Mouse (Mus musculus): ENCODE results near the gene Chp1. TPM values are rescaled to one million over a fixed set of nuclear protein-coding genes. Genes with fewer than 3 reads are reported as not detected.

Chp1 gene
- polyA plus RNA-seq, 1 experiment from 2014 or later = 67.7 TPM

- H3K4me2 ChIP-seq (replicated peaks; ENCODE audit: low read depth, low read length) = peak overlapping the region; percentile 63
- no peak overlapping the region for H3K27ac ChIP-seq (ENCODE audit: low read length)
- H3K27me3 ChIP-seq (ENCODE audit: control insufficient read depth, insufficient read depth, low read length) = no peaks in the 10 kb centered on the region
- no peaks in the 10 kb centered on the region for H3K36me3 ChIP-seq (ENCODE audit: control insufficient read depth, insufficient read depth, low read length)
- peaks cover 8% of the 10 kb centered on the region; the same call in 1 of the 2 replicates for H3K4me1 ChIP-seq (ENCODE audit: control insufficient read depth, insufficient read depth, low read length)
- WGBS = 56% methylated on average over 5 of the region's 5 CpGs
- H3K9ac ChIP-seq (replicated peaks; ENCODE audit: low read depth, low read length) = peak overlapping the region; percentile 47; the same call in 1 of the 2 replicates
- peak overlapping the region; percentile 64 for H3K4me3 ChIP-seq (ENCODE audit: low read depth, low read length)
- ATAC-seq (ENCODE audit: insufficient number of reproducible peaks, insufficient read depth, low FRiP score, low read depth) = no peak
- H3K9me3 ChIP-seq (ENCODE audit: control insufficient read depth, low read depth, low read length) = no peaks in the 10 kb centered on the region
Measured at GRCm38 (mm10) chr2:119548691-119549090, 1.2 kb downstream of the Chp1 start.

- WGBS = 75% methylated on average over 2 of the region's 2 CpGs
- ATAC-seq (ENCODE audit: insufficient number of reproducible peaks, insufficient read depth, low FRiP score, low read depth) = no peak
- Histone ChIP-seq H3K4me3 (ENCODE audit: low read depth, low read length) (no peak overlapping the region), H3K27ac (ENCODE audit: low read length) (no peak overlapping the region), H3K27me3 (ENCODE audit: control insufficient read depth, insufficient read depth, low read length) (no peaks in the 10 kb centered on the region), H3K4me1 (ENCODE audit: control insufficient read depth, insufficient read depth, low read length) (peaks cover 8% of the 10 kb centered on the region; the same call in 1 of the 2 replicates), H3K9me3 (ENCODE audit: control insufficient read depth, low read depth, low read length) (no peaks in the 10 kb centered on the region), H3K4me2 (replicated peaks; ENCODE audit: low read depth, low read length) (no peak overlapping the region), H3K36me3 (ENCODE audit: control insufficient read depth, insufficient read depth, low read length) (no peaks in the 10 kb centered on the region), H3K9ac (replicated peaks; ENCODE audit: low read depth, low read length) (no peak overlapping the region)
Measured at GRCm38 (mm10) chr2:119549678-119550077, 2.2 kb downstream of the Chp1 start.

GRCm38 (mm10) chr2:119558039-119558438 lies 10.5 kb downstream of the Chp1 start:
- H3K9me3 ChIP-seq (ENCODE audit: control insufficient read depth, low read depth, low read length) = no peaks in the 10 kb centered on the region
- 0 out of 2 replicates have a peak, but pooled peaks cover 5% of the 10 kb centered on the region for H3K4me1 ChIP-seq (ENCODE audit: control insufficient read depth, insufficient read depth, low read length)
- no peak overlapping the region for H3K9ac ChIP-seq (replicated peaks; ENCODE audit: low read depth, low read length)
- WGBS = 86% methylated on average over 3 of the region's 3 CpGs
- H3K27ac ChIP-seq (ENCODE audit: low read length) = no peak overlapping the region
- H3K27me3 ChIP-seq (ENCODE audit: control insufficient read depth, insufficient read depth, low read length) = no peaks in the 10 kb centered on the region
- H3K4me2 ChIP-seq (replicated peaks; ENCODE audit: low read depth, low read length) = no peak overlapping the region
- ATAC-seq (ENCODE audit: insufficient number of reproducible peaks, insufficient read depth, low FRiP score, low read depth) = no peak
- no peaks in the 10 kb centered on the region for H3K36me3 ChIP-seq (ENCODE audit: control insufficient read depth, insufficient read depth, low read length)
- no peak overlapping the region for H3K4me3 ChIP-seq (ENCODE audit: low read depth, low read length)

DNA sequence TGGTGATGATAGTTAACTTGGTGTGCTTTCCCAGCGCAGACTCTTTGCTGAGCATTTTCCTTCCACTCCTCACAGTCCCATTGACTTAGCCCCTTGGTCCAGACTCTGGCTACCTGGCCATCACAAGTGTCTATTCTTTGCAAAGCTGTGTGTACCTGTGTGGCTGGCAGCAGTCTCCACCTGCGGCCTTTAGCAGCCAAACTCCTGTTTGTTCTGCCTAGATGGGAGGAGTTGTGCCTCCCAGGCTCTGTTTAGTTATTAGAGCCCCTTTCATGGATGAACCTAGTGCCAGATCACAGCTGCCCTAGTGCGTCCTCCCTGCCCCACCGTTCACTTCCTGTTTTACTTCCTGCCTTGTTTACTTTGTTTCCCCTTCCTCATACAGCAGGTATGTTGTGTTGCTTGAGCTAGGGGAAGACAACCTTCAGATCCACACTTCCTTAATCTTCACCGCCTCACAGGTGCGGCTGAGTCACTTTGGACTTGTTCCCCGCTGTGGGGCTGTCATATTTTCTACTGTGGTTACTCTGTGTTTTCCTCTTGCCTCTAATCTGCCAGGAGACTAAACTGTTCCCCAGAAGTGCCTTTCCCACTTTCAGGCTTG lies 11.3 kb downstream of the Chp1 start:
- ATAC-seq (ENCODE audit: insufficient number of reproducible peaks, insufficient read depth, low FRiP score, low read depth) = no peak
- Histone ChIP-seq H3K27me3 (ENCODE audit: control insufficient read depth, insufficient read depth, low read length) (no peaks in the 10 kb centered on the region), H3K4me3 (ENCODE audit: low read depth, low read length) (no peak overlapping the region), H3K36me3 (ENCODE audit: control insufficient read depth, insufficient read depth, low read length) (peaks cover 5% of the 10 kb centered on the region), H3K27ac (ENCODE audit: low read length) (no peak overlapping the region), H3K9ac (replicated peaks; ENCODE audit: low read depth, low read length) (no peak overlapping the region), H3K9me3 (ENCODE audit: control insufficient read depth, low read depth, low read length) (no peaks in the 10 kb centered on the region), H3K4me2 (replicated peaks; ENCODE audit: low read depth, low read length) (no peak overlapping the region), H3K4me1 (ENCODE audit: control insufficient read depth, insufficient read depth, low read length) (0 out of 2 replicates have a peak, but pooled peaks cover 5% of the 10 kb centered on the region)
- WGBS = 55% methylated on average over 7 of the region's 7 CpGs

GRCm38 (mm10) chr2:119561794-119562193 lies 14.3 kb downstream of the Chp1 start:
- Histone ChIP-seq H3K27me3 (ENCODE audit: control insufficient read depth, insufficient read depth, low read length) (no peaks in the 10 kb centered on the region), H3K9me3 (ENCODE audit: control insufficient read depth, low read depth, low read length) (no peaks in the 10 kb centered on the region), H3K4me1 (ENCODE audit: control insufficient read depth, insufficient read depth, low read length) (0 out of 2 replicates have a peak, but pooled peaks cover 5% of the 10 kb centered on the region), H3K27ac (ENCODE audit: low read length) (no peak overlapping the region), H3K4me3 (ENCODE audit: low read depth, low read length) (no peak overlapping the region), H3K9ac (replicated peaks; ENCODE audit: low read depth, low read length) (no peak overlapping the region), H3K4me2 (replicated peaks; ENCODE audit: low read depth, low read length) (no peak overlapping the region), H3K36me3 (ENCODE audit: control insufficient read depth, insufficient read depth, low read length) (peaks cover 9% of the 10 kb centered on the region)
- WGBS = 77% methylated on average over 3 of the region's 3 CpGs
- no peak for ATAC-seq (ENCODE audit: insufficient number of reproducible peaks, insufficient read depth, low FRiP score, low read depth)

- no peak for ATAC-seq (ENCODE audit: insufficient number of reproducible peaks, insufficient read depth, low FRiP score, low read depth)
- H3K4me1 ChIP-seq (ENCODE audit: control insufficient read depth, insufficient read depth, low read length) = no peaks in the 10 kb centered on the region
- 80% methylated on average over 4 of the region's 4 CpGs for WGBS
- no peak overlapping the region for H3K4me2 ChIP-seq (replicated peaks; ENCODE audit: low read depth, low read length)
- H3K36me3 ChIP-seq (ENCODE audit: control insufficient read depth, insufficient read depth, low read length) = peaks cover 9% of the 10 kb centered on the region
- H3K27ac ChIP-seq (ENCODE audit: low read length) = no peak overlapping the region
- H3K27me3 ChIP-seq (ENCODE audit: control insufficient read depth, insufficient read depth, low read length) = no peaks in the 10 kb centered on the region
- H3K9me3 ChIP-seq (ENCODE audit: control insufficient read depth, low read depth, low read length) = no peaks in the 10 kb centered on the region
- H3K9ac ChIP-seq (replicated peaks; ENCODE audit: low read depth, low read length) = no peak overlapping the region
- no peak overlapping the region for H3K4me3 ChIP-seq (ENCODE audit: low read depth, low read length)
Measured at GRCm38 (mm10) chr2:119565284-119565683, 17.8 kb downstream of the Chp1 start.

DNA sequence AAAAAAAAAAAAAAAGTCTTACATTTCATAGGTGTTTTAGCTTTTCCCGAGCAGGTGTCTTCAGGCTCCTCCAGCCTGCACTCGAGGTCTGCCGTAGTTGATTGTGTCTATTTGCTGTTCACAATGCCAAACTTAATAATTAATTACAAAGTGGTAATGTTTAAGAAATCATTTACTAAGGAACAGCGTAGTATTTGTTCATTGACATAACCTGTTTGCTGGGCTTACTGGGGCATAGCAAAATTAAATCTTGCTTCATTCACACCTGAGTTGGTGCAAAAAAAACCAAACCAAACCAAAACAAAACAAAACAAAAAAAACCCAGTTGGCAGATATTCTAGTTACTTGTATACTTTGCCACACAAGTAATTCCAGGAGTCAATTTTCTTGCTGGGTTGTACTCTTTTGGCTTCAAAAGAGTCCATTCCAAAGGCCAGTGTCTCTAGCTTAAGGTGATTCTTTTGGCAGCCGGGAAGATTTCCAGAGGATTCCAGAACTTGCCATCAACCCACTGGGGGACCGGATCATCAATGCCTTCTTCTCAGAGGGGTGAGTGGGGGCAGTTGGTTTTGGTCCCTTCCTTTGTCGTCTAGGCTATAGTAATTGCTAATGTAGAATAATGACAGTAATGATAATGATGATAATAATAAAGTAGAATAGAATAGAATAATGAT lies 18.8 kb downstream of the Chp1 start:
- Histone ChIP-seq H3K27ac (ENCODE audit: low read length) (no peak overlapping the region), H3K4me3 (ENCODE audit: low read depth, low read length) (no peak overlapping the region), H3K9me3 (ENCODE audit: control insufficient read depth, low read depth, low read length) (no peaks in the 10 kb centered on the region), H3K4me1 (ENCODE audit: control insufficient read depth, insufficient read depth, low read length) (no peaks in the 10 kb centered on the region), H3K36me3 (ENCODE audit: control insufficient read depth, insufficient read depth, low read length) (peaks cover 9% of the 10 kb centered on the region), H3K27me3 (ENCODE audit: control insufficient read depth, insufficient read depth, low read length) (no peaks in the 10 kb centered on the region), H3K4me2 (replicated peaks; ENCODE audit: low read depth, low read length) (no peak overlapping the region), H3K9ac (replicated peaks; ENCODE audit: low read depth, low read length) (no peak overlapping the region)
- WGBS = 71% methylated on average over 7 of the region's 7 CpGs
- no peak for ATAC-seq (ENCODE audit: insufficient number of reproducible peaks, insufficient read depth, low FRiP score, low read depth)

GRCm38 (mm10) chr2:119572471-119572870 lies 25.0 kb downstream of the Chp1 start:
- H3K27ac ChIP-seq (ENCODE audit: low read length) = no peak overlapping the region
- no peak overlapping the region for H3K9ac ChIP-seq (replicated peaks; ENCODE audit: low read depth, low read length)
- 90% methylated on average over 1 of the region's 1 CpGs for WGBS
- H3K4me3 ChIP-seq (ENCODE audit: low read depth, low read length) = no peak overlapping the region
- H3K27me3 ChIP-seq (ENCODE audit: control insufficient read depth, insufficient read depth, low read length) = no peaks in the 10 kb centered on the region
- H3K4me1 ChIP-seq (ENCODE audit: control insufficient read depth, insufficient read depth, low read length) = no peaks in the 10 kb centered on the region
- peaks cover 7% of the 10 kb centered on the region; the same call in 1 of the 2 replicates for H3K36me3 ChIP-seq (ENCODE audit: control insufficient read depth, insufficient read depth, low read length)
- ATAC-seq (ENCODE audit: insufficient number of reproducible peaks, insufficient read depth, low FRiP score, low read depth) = no peak
- H3K4me2 ChIP-seq (replicated peaks; ENCODE audit: low read depth, low read length) = no peak overlapping the region
- H3K9me3 ChIP-seq (ENCODE audit: control insufficient read depth, low read depth, low read length) = no peaks in the 10 kb centered on the region
